Mouse (Mus musculus) layer of hippocampus, postnatal 14 days (tissue): ENCODE measurements around the gene Syne1. TPM values are rescaled to one million over a fixed set of nuclear protein-coding genes. Genes with fewer than 3 reads are reported as not detected.

Experiments
- DNase-seq, 2 experiments: peaks; one replicate each; pipeline ENCODE4 v3.0.0; 2021 to 2022; ENCODE audit warnings: low spot score in 2 of 2, mixed read lengths in 1 of 2
- total RNA-seq, 2 experiments: library from RNA; stranded (reverse); gene quantifications; 2 replicates each; pipeline ENCODE4 v1.2.3; 2021

Syne1 gene
- total RNA-seq, 2 experiments from 2014 or later, result 178 to 205 TPM

- no peak for DNase-seq
These were observed 536.3 kb downstream of the Syne1 start for GRCm38 (mm10) chr10:5014976-5015375.

- DNase-seq, result no peak
These were observed 539.3 kb downstream of the Syne1 start for GRCm38 (mm10) chr10:5012004-5012403.

- no peak for DNase-seq
These were observed 542.4 kb downstream of the Syne1 start for GRCm38 (mm10) chr10:5008795-5009366.

- no peak for DNase-seq
These were observed 554.7 kb downstream of the Syne1 start for GRCm38 (mm10) chr10:4996592-4996991.

- no peak for DNase-seq
These were observed 557.5 kb downstream of the Syne1 start for GRCm38 (mm10) chr10:4993802-4994201.

- no peak for DNase-seq
These were observed 567.4 kb downstream of the Syne1 start for GRCm38 (mm10) chr10:4983919-4984318.

- DNase-seq, result no peak
These were observed 573.9 kb downstream of the Syne1 start for GRCm38 (mm10) chr10:4977374-4977773.

GRCm38 (mm10) chr10:4976557-4976956 is 574.7 kb downstream of the Syne1 start:
- DNase-seq, result no peak

GRCm38 (mm10) chr10:4974246-4974645 is 577.0 kb downstream of the Syne1 start:
- no peak for DNase-seq

GRCm38 (mm10) chr10:4972026-4972425 is 579.3 kb downstream of the Syne1 start:
- DNase-seq, result no peak

GRCm38 (mm10) chr10:4971586-4971985 is 579.7 kb downstream of the Syne1 start:
- no peak for DNase-seq

GRCm38 (mm10) chr10:4971156-4971555 is 580.1 kb downstream of the Syne1 start:
- no peak for DNase-seq

Other genes with a start within 250 kb of the Syne1 start
- gene Myct1, start 42.3 kb upstream of the Syne1 start, total RNA-seq, result under 1 TPM; 0.51 to 0.52 TPM
- gene Vip, start 87.7 kb upstream of the Syne1 start, total RNA-seq, result 10 to 100 TPM; 11.6 to 11.9 TPM